8 mouse cellular contexts compared by ENCODE assay signal in the genomic region with DNA sequence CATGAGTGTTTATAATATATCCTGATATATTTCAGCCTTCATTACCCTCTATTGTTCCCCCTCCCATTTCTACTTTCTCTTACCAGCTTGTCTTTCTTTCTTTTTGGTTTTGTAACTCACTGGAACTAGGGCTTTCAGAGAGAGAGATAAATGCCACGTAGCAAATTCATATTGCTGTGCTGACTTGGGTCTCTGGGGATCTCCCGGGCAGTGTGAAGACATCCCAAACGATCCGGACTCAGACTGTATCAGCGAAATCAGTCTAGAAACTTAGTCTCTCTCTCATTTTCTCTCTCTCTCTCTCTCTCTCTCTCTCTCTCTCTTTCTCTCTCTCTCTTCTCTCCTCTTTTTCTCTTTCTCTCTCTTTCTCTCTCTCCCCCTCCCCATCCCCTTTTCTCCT. TPM values are rescaled to one million over a fixed set of nuclear protein-coding genes. Genes with fewer than 3 reads are reported as not detected.
DNase-seq lines count a peak whose midpoint lies in the region; ATAC-seq and TF ChIP-seq lines count a peak whose summit lies in the region.

No protein-coding gene starts in this region.

- TF ChIP-seq EP300 in stomach, postnatal 0 days (optimal IDR thresholded peaks at IDR 0.05), result no peak

- no peaks in the 10 kb centered on the region for H3K4me1 ChIP-seq in kidney, embryonic 16.5 days (ENCODE audit: insufficient read depth, low read length)
- H3K4me1 ChIP-seq in testis, adult 2 months (ENCODE audit: control insufficient read depth, insufficient read depth, low read length), result peaks cover 8% of the 10 kb centered on the region
- peaks cover 4% of the 10 kb centered on the region; the same call in 1 of the 2 replicates for H3K4me1 ChIP-seq in intestine, embryonic 15.5 days (replicated peaks)
- no peaks in the 10 kb centered on the region for H3K4me1 ChIP-seq in stomach, postnatal 0 days (replicated peaks; ENCODE audit: control insufficient read depth, insufficient read depth)

- H3K36me3 ChIP-seq in kidney, embryonic 16.5 days (ENCODE audit: insufficient read depth, low read length), result no peaks in the 10 kb centered on the region
- no peaks in the 10 kb centered on the region for H3K36me3 ChIP-seq in testis, adult 2 months (ENCODE audit: control insufficient read depth, insufficient read depth, low read length)
- H3K36me3 ChIP-seq in intestine, embryonic 15.5 days, result no peaks in the 10 kb centered on the region
- H3K36me3 ChIP-seq in stomach, postnatal 0 days (ENCODE audit: control insufficient read depth, insufficient read depth, low read length), result no peaks in the 10 kb centered on the region

- no peak for DNase-seq in kidney, adult 9 months
- DNase-seq in testis, postnatal 10 days (ENCODE audit: low spot score), result no peak
- DNase-seq in stomach, postnatal 0 days (ENCODE audit: low spot score), result no peak
- DNase-seq in retina, embryonic 14.5 days (ENCODE audit: low spot score), result no peak
- DNase-seq in cerebellum, adult 9-10 months, result no peak

- no peak for TF ChIP-seq POLR2A in testis, adult 2 months (IDR thresholded peaks at IDR 0.05; ENCODE audit: control insufficient read depth, low read depth, low read length)

- H3K4me3 ChIP-seq in kidney, embryonic 16.5 days (ENCODE audit: low read length), result peak overlapping the region; percentile 62
- peak overlapping the region; percentile 43 for H3K4me3 ChIP-seq in testis, adult 2 months (ENCODE audit: control insufficient read depth, low read depth, low read length)
- H3K4me3 ChIP-seq in intestine, embryonic 15.5 days (replicated peaks), result no peak overlapping the region
- H3K4me3 ChIP-seq in stomach, postnatal 0 days (ENCODE audit: low read depth, low read length), result peak overlapping the region; percentile 61

- H3K4me2 ChIP-seq in kidney, embryonic 16.5 days (replicated peaks; ENCODE audit: low read depth, low read length), result peak overlapping the region; percentile 85
- H3K4me2 ChIP-seq in intestine, embryonic 15.5 days (replicated peaks), result peak overlapping the region; percentile 93
- H3K4me2 ChIP-seq in stomach, postnatal 0 days (replicated peaks; ENCODE audit: low read depth), result peak overlapping the region; percentile 78

- H3K9me3 ChIP-seq in kidney, embryonic 16.5 days (ENCODE audit: low read length), result no peaks in the 10 kb centered on the region
- H3K9me3 ChIP-seq in intestine, embryonic 15.5 days, result no peaks in the 10 kb centered on the region
- H3K9me3 ChIP-seq in stomach, postnatal 0 days (ENCODE audit: control insufficient read depth, low read length), result no peaks in the 10 kb centered on the region

- ATAC-seq in kidney, embryonic 16.5 days (ENCODE audit: low FRiP score, low TSS enrichment), result no peak
- no peak for ATAC-seq in intestine, embryonic 15.5 days
- no peak for ATAC-seq in stomach, postnatal 0 days (ENCODE audit: low FRiP score, low TSS enrichment)

- TF ChIP-seq CTCF in testis, adult 2 months (IDR thresholded peaks at IDR 0.05; ENCODE audit: control insufficient read depth, insufficient read depth, insufficient replicate concordance, low read depth, low read length), result no peak
- no peak for TF ChIP-seq CTCF in stomach, postnatal 0 days (IDR thresholded peaks at IDR 0.05; ENCODE audit: low read depth)

- H3K27me3 ChIP-seq in kidney, embryonic 16.5 days (ENCODE audit: insufficient read depth, low read length), result no peaks in the 10 kb centered on the region
- H3K27me3 ChIP-seq in testis, adult 2 months (ENCODE audit: control insufficient read depth, insufficient read depth, low read length), result no peaks in the 10 kb centered on the region
- no peaks in the 10 kb centered on the region for H3K27me3 ChIP-seq in intestine, embryonic 15.5 days (replicated peaks)
- H3K27me3 ChIP-seq in stomach, postnatal 0 days (ENCODE audit: control insufficient read depth, insufficient read depth, low read length), result no peaks in the 10 kb centered on the region

- 44% methylated on average over 5 of the region's 5 CpGs for WGBS in kidney, embryonic 16.5 days
- 51% methylated on average over 5 of the region's 5 CpGs for WGBS in intestine, embryonic 15.5 days
- WGBS in stomach, postnatal 0 days, result 45% methylated on average over 5 of the region's 5 CpGs

- no peak overlapping the region for H3K9ac ChIP-seq in kidney, embryonic 16.5 days (replicated peaks; ENCODE audit: low read length)
- H3K9ac ChIP-seq in intestine, embryonic 15.5 days, result no peak overlapping the region
- no peak overlapping the region for H3K9ac ChIP-seq in stomach, postnatal 0 days (ENCODE audit: low read length)

- H3K27ac ChIP-seq in kidney, embryonic 16.5 days (ENCODE audit: low read length), result no peak overlapping the region
- H3K27ac ChIP-seq in testis, adult 2 months (ENCODE audit: control insufficient read depth, insufficient read depth, low read depth, low read length), result no peak overlapping the region
- H3K27ac ChIP-seq in intestine, embryonic 15.5 days, result no peak overlapping the region
- H3K27ac ChIP-seq in stomach, postnatal 0 days (replicated peaks), result no peak overlapping the region

RNA-seq across cellular contexts. Expression of gene Ctsh, which starts 1.5 kb away (rescaled TPM):
- polyA plus RNA-seq in kidney, embryonic 16.5 days (2015; fragmentation: Nextera tagmentation; extraction: Ambion mirVana), result 123 and 152 TPM in 2 replicates
- polyA plus RNA-seq in testis, adult 2 months (2012; rRNA removed), result 6.5 and 7.7 TPM in 2 replicates
- 42.4 and 51.4 TPM in 2 replicates for polyA plus RNA-seq in intestine, embryonic 15.5 days (2015; fragmentation: Nextera tagmentation; extraction: Ambion mirVana)
- polyA plus RNA-seq in stomach, postnatal 0 days (2015; fragmentation: Nextera tagmentation; extraction: Ambion mirVana), result 145 and 152 TPM in 2 replicates

RNA-seq across cellular contexts. Expression of gene Morf4l1, which starts 59.2 kb away (rescaled TPM):
- polyA plus RNA-seq in kidney, embryonic 16.5 days (2015; fragmentation: Nextera tagmentation; extraction: Ambion mirVana), result 444 and 471 TPM in 2 replicates
- 594 and 775 TPM in 2 replicates for polyA plus RNA-seq in testis, adult 2 months (2012; rRNA removed)
- polyA plus RNA-seq in intestine, embryonic 15.5 days (2015; fragmentation: Nextera tagmentation; extraction: Ambion mirVana), result 315 and 344 TPM in 2 replicates
- polyA plus RNA-seq in stomach, postnatal 0 days (2015; fragmentation: Nextera tagmentation; extraction: Ambion mirVana), result 225 and 226 TPM in 2 replicates
